Mouse (Mus musculus): Measurements from ENCODE around the gene Myl10. TPM values are rescaled to one million over a fixed set of nuclear protein-coding genes. Genes with fewer than 3 reads are reported as not detected.
"Not testable (repeated sequence)": the region's sequence is repeated elsewhere in the genome, so short reads cannot be mapped to it uniquely, and the experiment has no call there.

The Myl10 gene
- 1 to 10 TPM in 1 of 2 experiments, not detected in 1; 2.0 TPM for polyA plus RNA-seq (2017; shearing (Covaris generic))

- ATAC-seq = no peak
Observed at GRCm38 (mm10) chr5:136692784-136693183, at the start of gene Myl10. TSS of gene Myl10 (plus strand) at chr5:136693146.

DNA sequence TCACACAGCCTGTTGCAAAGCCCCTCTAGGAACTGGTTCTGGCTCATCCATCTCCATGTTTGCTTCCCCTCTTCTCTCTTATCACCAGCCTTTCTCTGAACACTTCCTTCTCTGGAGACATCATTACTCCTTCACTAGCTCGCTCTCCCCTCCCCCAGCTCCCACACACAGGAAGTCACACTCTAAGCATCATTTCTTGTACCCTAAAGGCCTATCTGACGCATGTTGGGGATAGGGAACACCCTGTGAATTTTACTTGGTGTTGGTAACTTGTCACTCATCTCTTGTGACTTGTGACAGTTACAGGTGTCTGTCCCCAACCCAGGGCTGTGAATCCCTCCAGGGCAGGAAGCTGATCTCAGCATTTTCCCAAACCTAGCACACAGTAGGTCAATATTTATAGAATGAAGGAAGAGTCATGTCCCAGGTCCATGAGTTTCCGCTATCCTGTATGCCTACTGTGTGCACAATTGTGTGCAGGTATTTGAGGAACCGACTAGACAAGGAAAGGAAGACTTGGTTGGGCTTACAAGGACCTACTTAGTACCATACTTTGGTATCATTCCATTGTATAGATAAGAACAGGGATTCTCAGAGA is 46.1 kb upstream of the Myl10 start:
- no peak for ATAC-seq

DNA sequence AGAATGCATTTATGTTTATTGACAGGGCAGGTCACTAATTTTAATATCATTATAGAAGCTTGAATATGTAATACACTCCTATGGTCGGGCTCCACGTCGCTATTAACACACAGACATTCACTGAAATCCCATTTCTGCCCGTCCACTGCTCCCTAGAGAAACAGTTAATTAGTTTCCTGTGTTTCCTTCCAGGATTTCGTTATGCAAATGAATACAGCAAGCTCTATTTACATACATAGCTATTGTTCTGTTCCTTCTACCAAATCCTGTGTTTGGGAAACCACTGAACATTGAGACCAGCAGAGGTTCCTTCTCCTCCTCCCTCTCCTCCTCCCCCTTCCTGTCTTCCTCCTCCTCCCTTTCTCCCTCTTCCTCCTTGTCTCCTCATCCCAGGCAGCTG is 43.9 kb upstream of the Myl10 start:
- no peak for ATAC-seq

DNA sequence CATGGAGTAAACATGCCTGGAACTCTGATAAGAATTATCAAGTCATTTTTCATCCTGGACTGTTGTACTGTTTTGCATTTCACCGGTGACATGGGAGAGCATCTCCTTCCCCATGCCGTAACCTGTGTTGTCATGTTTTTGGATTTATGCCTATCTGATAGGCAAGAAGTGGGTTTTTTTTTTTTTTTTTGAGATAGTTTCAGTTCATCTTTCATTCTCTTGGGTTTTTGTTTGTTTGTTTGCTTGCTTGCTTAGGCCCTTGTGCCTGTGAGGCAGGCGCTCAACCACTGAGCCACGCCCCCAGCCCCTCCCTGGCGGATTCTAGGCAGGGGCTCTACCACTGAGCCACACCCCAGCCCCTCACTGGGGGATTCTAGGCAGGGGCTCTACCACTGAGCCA is 43.3 kb upstream of the Myl10 start:
- ATAC-seq = no peak

GRCm38 (mm10) chr5:136654481-136654880 is 38.5 kb upstream of the Myl10 start:
- ATAC-seq = no peak

DNA sequence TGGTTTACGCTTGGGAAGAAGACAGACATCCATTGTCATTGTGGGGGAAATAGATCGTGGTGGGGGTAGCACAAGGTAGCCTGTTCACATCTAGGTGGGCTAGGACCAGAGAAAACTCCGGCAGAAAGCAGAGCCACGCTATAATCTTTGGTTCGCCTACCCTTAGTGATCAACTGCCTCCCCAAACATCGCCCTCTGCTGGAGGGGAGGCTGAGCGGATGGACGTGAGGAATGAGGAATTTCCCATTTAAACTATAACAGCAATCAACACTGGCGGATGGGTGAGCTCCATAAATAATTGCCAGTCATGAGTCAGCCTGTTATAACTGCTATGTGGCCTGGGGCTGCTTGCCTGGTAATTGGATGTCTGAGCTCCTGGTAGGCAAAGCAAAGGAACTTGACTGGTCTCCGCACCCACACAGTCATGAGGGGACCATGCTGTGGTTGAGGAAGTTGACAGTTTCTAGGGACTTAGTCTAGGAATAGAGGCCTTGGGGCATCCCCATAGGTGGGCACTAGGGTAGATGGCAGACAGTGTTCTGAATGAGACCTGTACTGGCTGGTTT is 36.0 kb upstream of the Myl10 start:
- no peak for ATAC-seq

DNA sequence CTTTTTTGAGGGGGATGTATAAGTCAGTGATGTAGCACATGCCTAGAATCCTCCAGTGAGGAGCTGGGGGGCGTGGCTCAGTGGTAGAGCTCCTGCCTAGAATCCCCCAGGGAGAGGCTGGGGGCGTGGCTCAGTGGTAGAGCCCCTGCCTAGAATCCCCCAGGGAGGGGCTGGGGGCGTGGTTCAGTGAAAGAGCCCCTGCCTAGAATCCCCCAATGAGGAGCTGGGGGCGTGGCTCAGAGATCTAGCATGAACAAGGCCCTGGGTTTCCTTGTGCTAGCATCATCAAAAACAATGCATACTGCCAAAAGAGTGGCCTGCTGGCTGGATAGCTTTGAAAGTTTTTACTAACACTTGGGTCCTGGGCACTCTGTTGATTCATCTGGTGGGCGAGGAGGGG is 32.2 kb upstream of the Myl10 start:
- not testable (repeated sequence) for ATAC-seq

DNA sequence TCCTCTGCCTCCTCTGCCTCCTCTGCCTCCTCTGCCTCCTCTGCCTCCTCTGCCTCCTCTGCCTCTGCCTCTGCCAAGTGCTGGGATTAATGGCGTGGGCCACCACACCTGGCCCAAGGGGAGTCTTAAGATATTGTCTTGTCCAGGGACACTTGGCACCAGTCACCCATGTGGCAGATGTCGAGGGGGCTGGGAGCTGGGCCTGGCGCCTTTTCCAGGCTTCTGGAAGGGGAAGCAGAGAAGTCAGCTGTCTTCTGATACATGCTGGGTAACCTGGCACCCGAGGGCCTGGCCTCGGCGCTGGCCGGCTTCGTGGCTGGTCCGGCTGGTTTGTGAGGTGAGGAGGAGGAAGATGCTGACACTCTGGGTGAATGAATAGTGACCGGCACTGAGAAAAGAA is 30.7 kb upstream of the Myl10 start:
- ATAC-seq = no peak

GRCm38 (mm10) chr5:136662822-136663221 is 30.1 kb upstream of the Myl10 start:
- no peak for ATAC-seq

DNA sequence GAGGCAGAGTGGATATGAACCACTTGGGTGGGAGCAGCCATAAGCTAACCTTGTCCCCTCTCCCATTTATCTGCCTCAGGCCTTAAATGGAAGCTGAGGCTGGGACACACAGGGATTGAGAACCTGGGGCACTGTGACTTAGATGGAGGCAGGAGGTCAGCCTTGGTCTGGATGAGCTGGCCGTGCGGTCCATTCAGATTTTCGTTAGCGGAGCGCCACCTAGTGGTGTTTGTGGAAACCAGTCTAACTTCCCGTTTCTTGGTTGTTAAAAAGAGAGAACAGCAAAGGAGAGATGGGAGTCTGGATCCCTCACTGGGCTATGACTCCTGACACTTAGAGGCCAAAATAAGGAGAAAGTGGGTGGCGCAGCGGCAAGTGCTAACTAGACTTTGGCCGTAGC is 28.4 kb upstream of the Myl10 start:
- no peak for ATAC-seq

DNA sequence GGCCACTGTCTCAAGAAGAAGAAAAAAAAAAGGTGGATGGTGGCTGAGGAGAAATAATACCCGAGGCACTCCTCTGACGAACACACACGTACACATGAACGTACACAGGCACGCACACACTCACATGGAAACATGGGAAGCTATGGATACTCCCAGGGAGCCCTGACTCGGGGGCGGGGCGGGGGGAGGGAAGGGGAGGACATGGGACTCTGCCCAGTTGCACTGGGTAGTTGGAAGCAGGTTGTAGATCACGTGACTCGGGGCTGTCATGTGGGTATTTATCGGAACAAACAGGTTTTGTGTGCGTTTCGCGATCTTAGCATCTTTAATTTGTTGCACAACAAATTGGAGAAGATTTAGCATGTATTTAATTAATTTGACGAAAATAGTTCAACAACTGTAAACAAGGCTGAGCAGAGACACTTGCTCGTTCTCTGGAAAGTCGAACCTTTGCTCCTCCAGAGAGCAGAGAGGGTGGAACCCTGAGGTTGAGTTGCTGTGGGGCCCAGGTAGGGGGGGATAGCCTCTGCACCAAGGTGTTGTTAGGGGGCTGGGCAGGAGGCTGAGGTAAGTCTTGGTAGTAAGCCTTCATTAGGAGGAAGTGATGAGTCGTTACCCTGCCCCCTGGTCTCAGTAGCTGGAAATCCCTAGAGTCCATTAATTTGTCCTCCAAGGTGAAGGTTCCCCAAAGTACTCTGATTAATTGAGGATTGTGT is 16.5 kb upstream of the Myl10 start:
- ATAC-seq = no peak

DNA sequence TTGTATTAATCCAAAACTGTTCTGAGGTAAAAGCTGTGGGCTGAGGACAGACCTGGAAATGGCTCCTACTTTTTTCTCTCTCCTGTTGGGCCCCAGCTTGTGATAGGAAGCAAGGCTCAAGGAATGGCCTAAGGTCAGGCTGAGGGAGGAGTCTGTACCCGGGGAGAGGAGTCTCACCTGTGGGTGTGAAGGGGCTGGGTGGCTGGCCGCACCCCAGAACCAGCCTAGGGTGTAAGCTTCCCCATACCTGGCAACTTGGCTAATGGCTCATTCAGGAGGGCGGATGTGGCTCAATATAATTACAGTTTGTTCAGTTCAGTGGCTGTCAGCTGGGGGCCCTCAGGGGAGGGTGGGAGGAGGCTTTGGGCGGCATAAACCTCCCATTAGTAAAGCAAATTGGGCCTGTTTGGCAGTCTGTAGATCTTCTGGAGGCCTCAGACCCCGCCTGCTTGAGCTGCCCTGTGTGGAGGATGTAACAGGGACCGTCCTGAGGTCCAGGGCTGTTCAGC is 14.1 kb upstream of the Myl10 start:
- ATAC-seq = no peak

GRCm38 (mm10) chr5:136686349-136686748 is 6.6 kb upstream of the Myl10 start:
- no peak for ATAC-seq

DNA sequence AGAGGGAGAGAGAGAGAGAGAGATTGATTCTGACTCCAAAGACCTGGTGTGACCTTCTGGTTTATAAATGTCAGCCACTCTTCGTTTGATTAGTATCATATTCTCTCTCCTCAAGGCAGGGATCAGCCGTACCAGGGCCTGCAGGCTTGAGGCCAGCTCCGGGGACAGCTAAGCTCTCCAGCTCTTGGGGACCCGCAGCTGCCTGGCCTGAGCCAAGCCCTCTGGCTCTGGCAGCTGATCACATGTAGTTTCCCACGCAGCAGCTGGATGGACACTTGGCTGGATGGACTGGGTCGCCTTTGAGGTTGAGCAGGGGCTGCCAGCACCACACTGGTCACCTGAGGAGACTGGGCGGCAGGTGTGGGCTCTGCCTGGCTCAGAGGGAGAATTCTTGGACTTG is 5.4 kb upstream of the Myl10 start:
- ATAC-seq = no peak

GRCm38 (mm10) chr5:136688841-136689240 is 4.1 kb upstream of the Myl10 start:
- ATAC-seq = no peak

- no peak for ATAC-seq
Observed at GRCm38 (mm10) chr5:136691170-136691569, 1.8 kb upstream of the Myl10 start.

- no peak for ATAC-seq
Observed at GRCm38 (mm10) chr5:136693418-136693817, 472 bp downstream of the Myl10 start.

DNA sequence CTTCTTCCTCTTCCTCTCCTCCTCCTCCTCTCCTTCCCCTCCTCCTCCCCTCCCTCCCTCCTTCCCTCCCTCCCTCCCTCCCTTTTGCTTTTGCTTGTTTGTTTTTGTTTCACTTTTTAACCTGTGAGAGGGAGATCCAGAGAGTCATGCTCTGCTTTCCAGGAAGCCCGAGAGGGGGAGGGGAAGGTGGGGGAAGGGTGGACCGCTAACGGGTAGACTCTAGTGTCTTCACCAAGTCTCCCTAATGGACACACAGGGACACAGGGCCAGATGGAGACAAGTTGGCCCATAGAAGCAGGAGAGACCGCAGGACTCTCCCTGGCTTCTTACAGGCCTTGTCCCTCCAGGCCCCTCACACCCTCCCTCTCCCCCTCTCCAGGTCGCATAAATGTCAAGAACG is 2.0 kb downstream of the Myl10 start:
- no peak for ATAC-seq

- no peak for ATAC-seq
Observed at GRCm38 (mm10) chr5:136696516-136696915, 3.6 kb downstream of the Myl10 start.

DNA sequence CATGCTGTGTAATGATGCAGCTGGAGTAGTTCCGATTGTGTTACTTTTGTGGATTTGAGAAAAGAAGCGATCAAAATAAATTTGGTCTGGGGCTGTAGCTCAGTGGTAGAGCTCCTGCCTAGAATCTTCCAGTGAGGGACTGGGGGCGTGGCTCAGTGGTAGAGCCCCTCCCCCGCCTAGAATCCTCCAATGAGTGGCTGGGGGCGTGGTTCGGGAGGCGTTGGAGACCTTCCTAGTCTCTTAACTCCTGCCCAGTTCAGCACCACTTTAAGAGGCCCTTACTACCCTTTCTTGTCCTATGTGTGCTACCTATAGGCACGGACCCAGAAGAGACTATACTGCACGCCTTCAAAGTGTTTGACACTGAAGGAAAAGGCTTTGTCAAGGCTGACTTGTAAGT is 4.7 kb downstream of the Myl10 start:
- ATAC-seq = no peak

DNA sequence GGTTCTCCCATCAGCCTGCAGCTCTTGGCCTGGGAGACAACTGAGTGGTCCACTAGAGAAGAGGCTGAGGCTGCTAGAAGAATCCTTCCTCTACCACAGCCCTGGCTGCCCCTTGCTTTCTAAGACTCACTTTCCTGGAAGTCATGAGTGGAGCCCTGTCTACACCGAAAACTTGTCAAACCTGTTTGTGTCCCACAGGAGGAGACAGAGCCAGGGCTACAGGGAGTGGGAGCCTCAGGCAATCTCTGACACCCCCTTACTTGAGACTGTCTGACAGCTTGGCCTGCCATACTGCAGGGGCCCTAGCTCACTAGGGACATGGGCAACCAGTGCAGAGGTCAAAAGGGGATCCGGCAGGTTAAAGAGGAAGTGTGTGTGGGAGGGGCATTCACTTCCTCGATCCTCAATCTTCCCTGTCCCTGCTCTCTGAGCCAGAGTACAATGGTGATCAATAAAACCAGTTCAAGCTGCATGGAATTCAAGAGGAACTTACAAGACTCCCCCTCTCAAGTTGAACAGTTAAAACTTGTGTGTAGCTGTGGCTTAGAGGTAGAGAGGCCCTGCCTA is 9.3 kb downstream of the Myl10 start:
- ATAC-seq = no peak

- ATAC-seq = no peak
Observed at GRCm38 (mm10) chr5:136703751-136704150, 10.8 kb downstream of the Myl10 start.

GRCm38 (mm10) chr5:136704151-136704550 is 11.2 kb downstream of the Myl10 start:
- no peak for ATAC-seq

DNA sequence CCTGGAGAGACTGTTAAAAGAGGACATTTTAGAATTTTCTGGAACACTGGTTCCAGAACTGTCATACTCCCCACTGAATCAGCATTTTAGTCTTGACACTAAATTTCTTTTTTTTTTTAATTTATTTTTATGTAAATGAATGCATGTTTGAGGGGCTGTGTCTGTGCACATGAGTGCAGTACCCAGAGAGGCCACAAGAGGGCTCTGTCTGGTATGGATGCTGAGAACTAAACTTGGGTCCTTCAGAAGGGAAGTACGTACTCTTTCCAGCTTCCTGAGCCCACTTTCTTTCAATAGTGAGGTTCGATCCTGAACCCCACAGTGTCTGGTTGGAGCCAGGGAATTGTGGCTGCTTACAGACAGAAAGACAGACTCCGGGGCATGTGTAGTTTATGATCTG is 12.6 kb downstream of the Myl10 start:
- no peak for ATAC-seq

All from activated CD4-positive, CD25-positive, alpha-beta regulatory T cell, adult 4 months (primary cell).